Comparison of ENCODE assay signal across 21 mouse cellular contexts in the genomic region with DNA sequence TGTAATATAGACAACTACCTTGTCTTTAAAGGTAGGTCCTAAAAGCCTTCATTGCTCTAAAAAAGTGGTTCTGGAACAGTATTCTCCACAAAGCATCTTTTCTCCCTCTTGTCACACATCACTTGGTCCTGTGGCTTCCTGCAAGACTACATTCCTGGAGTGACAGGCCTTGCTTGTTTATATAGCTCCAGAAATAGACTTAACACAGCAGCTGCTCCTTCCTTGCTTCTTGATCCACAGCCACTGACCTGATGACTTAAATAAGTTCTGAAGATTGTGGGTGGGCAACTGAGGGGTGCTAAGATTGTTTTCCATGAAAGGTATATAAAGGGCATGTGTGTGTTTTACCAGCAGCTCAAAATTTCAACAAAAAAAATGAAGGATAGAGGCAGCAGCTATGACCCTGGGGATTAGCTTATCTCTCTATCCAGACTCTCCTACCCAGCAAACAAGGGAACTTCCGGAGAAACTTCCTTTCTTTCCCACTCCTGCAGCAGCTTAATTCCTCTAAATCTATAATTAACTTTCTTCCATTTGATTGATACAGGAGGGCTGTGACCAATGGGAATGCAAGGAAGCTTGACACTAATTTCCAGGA. TPM values are rescaled to one million over a fixed set of nuclear protein-coding genes. Genes with fewer than 3 reads are reported as not detected.
A peak's percentile ranks its signal among the peaks of the same experiment; 100 is the strongest.
DNase-seq lines count a peak whose midpoint lies in the region; ATAC-seq and TF ChIP-seq lines count a peak whose summit lies in the region.
"Had no signal": no experiment of that assay in that cellular context is flagged by ENCODE, and none has a peak within 500 bp of the region (broad histone marks: within the 10 kb centered on the region; RNA-seq: fewer than 3 reads in every experiment).

No protein-coding gene starts in this region.

- peak overlapping the region; percentile 42 for H3K27ac ChIP-seq in heart, embryonic 12.5 days (ENCODE audit: poor library complexity, severe bottlenecking)
- H3K27ac ChIP-seq in kidney, postnatal 0 days, result peak overlapping the region; percentile 19; the same call in 1 of the 2 replicates
- H3K27ac ChIP-seq: forebrain, embryonic 10.5 days; hindbrain, embryonic 10.5 days; limb, embryonic 13.5 days had no signal

- no peak overlapping the region for H3K4me3 ChIP-seq in heart, embryonic 12.5 days
- H3K4me3 ChIP-seq in kidney, postnatal 0 days (replicated peaks; ENCODE audit: low read depth, low read length), result no peak overlapping the region
- H3K4me3 ChIP-seq in myocyte, result no peak overlapping the region
- H3K4me3 ChIP-seq: forebrain, embryonic 10.5 days; hindbrain, embryonic 10.5 days; layer of hippocampus, adult 2 months; limb, embryonic 13.5 days had no signal

- no peaks in the 10 kb centered on the region for H3K27me3 ChIP-seq in heart, embryonic 12.5 days (replicated peaks)
- H3K27me3 ChIP-seq in kidney, postnatal 0 days (ENCODE audit: insufficient read depth, low read length), result no peaks in the 10 kb centered on the region
- H3K27me3 ChIP-seq in myocyte (ENCODE audit: control insufficient read depth, insufficient read depth, insufficient read length), result no peaks in the 10 kb centered on the region
- H3K27me3 ChIP-seq: limb, embryonic 13.5 days had no signal

- H3K9me3 ChIP-seq in heart, embryonic 12.5 days (replicated peaks), result no peaks in the 10 kb centered on the region
- no peaks in the 10 kb centered on the region for H3K9me3 ChIP-seq in kidney, postnatal 0 days (replicated peaks; ENCODE audit: low read length)
- H3K9me3 ChIP-seq: forebrain, embryonic 10.5 days; hindbrain, embryonic 10.5 days; limb, embryonic 13.5 days had no signal

- H3K9ac ChIP-seq in heart, embryonic 12.5 days, result no peak overlapping the region
- no peak overlapping the region for H3K9ac ChIP-seq in kidney, postnatal 0 days (ENCODE audit: low read depth, low read length)
- H3K9ac ChIP-seq: forebrain, postnatal 0 days; limb, embryonic 13.5 days had no signal

- WGBS in heart, embryonic 12.5 days, result 13% methylated on average over 1 of the region's 1 CpGs
- 44% methylated on average over 1 of the region's 1 CpGs for WGBS in kidney, postnatal 0 days

- no peak for TF ChIP-seq POLR2A in myocyte (IDR thresholded peaks at IDR 0.05; ENCODE audit: insufficient read length, low read depth)

- ATAC-seq in heart, embryonic 12.5 days (ENCODE audit: insufficient number of reproducible peaks, low FRiP score), result no peak
- no peak for ATAC-seq in kidney, postnatal 0 days (replicated peaks; ENCODE audit: low FRiP score, low read depth)
- ATAC-seq: activated CD4-positive, CD25-positive, alpha-beta regulatory T cell, adult 4 months; CD4-positive, CD25-positive, alpha-beta regulatory T cell, adult 4 months; forebrain, postnatal 0 days had no signal

- H3K79me2 ChIP-seq in myocyte (ENCODE audit: control insufficient read depth, insufficient read depth), result no peaks in the 10 kb centered on the region

- H3K4me1 ChIP-seq in heart, embryonic 12.5 days (replicated peaks), result peaks cover 47% of the 10 kb centered on the region
- H3K4me1 ChIP-seq in kidney, postnatal 0 days (replicated peaks; ENCODE audit: insufficient read depth, low read length), result no peaks in the 10 kb centered on the region
- H3K4me1 ChIP-seq: hindbrain, embryonic 10.5 days; limb, embryonic 13.5 days had no signal

- TF ChIP-seq CTCF in kidney, postnatal 0 days (IDR thresholded peaks at IDR 0.05; ENCODE audit: low read depth), result no peak

- no peak overlapping the region for H3ac ChIP-seq in myocyte (ENCODE audit: control insufficient read depth, insufficient read length)

- H3K4me2 ChIP-seq in heart, embryonic 12.5 days, result no peak overlapping the region
- H3K4me2 ChIP-seq in kidney, postnatal 0 days (ENCODE audit: low read length), result no peak overlapping the region
- peak overlapping the region; percentile 48 for H3K4me2 ChIP-seq in myocyte (ENCODE audit: low read depth)
- H3K4me2 ChIP-seq: limb, embryonic 13.5 days had no signal

- no peaks in the 10 kb centered on the region for H3K36me3 ChIP-seq in heart, embryonic 12.5 days
- no peaks in the 10 kb centered on the region for H3K36me3 ChIP-seq in kidney, postnatal 0 days (ENCODE audit: insufficient read depth, low read length)
- H3K36me3 ChIP-seq in myocyte (ENCODE audit: control insufficient read depth, insufficient read depth), result no peaks in the 10 kb centered on the region
- H3K36me3 ChIP-seq: forebrain, embryonic 10.5 days; hindbrain, embryonic 10.5 days; limb, embryonic 13.5 days had no signal

- no peak for DNase-seq in heart, adult 18-20 months
- DNase-seq in kidney, postnatal 0 days (ENCODE audit: low spot score), result peak; percentile 51
- no peak for DNase-seq in kidney, postnatal 10 days
- DNase-seq in lung, postnatal 10 days, result peak; percentile 44
- DNase-seq in lung, postnatal 25 days (ENCODE audit: low spot score), result no peak
- DNase-seq in layer of hippocampus, adult 11-12 months (ENCODE audit: low spot score), result no peak
- DNase-seq: adrenal gland, postnatal 10 days; cerebellum, adult 9-10 months; forebrain, postnatal 0 days; gastrocnemius, postnatal 36 days; kidney, adult 18-20 months; layer of hippocampus, postnatal 36 days; right cerebral cortex, postnatal 25 days had no signal

TF ChIP-seq in myocyte, 11 proteins besides CTCF, POLR2A, EP300 and RAD21:
- peak in 2 of 3 experiments; percentile 4 to 39 for TF ChIP-seq MYOD1 (IDR thresholded peaks at IDR 0.05; ENCODE audit: control insufficient read depth in 1 of 3, insufficient read length in 2 of 3, low read depth in 2 of 3)
- TF ChIP-seq MYOG (IDR thresholded peaks at IDR 0.05; ENCODE audit: control insufficient read depth in 1 of 3, insufficient read depth in 1 of 3, insufficient read length in 2 of 3, low read depth in 2 of 3), result peak in 1 of 3 experiments; percentile 76
- TF ChIP-seq USF1 (IDR thresholded peaks at IDR 0.05; ENCODE audit: low read depth), result no peak
- TF ChIP-seq TCF12 (IDR thresholded peaks at IDR 0.05; ENCODE audit: insufficient read depth, poor library complexity, severe bottlenecking), result peak; percentile 40

RNA-seq across cellular contexts. Expression of gene Cd34, which starts 12.8 kb away (rescaled TPM):
- polyA plus RNA-seq in heart, embryonic 12.5 days (2016; fragmentation: Nextera tagmentation; extraction: Ambion mirVana), result 86.2 and 91.5 TPM in 2 replicates
- 10 to 100 TPM; 76.1 to 78.5 TPM for total RNA-seq in heart, adult 18-20 months (2021)
- 84.6 and 91.2 TPM in 2 replicates for polyA plus RNA-seq in kidney, postnatal 0 days (2015; fragmentation: Nextera tagmentation; extraction: Ambion mirVana)
- polyA plus RNA-seq in myocyte (2012; fragmentation: generic; extraction: Trizol), result 19.0 TPM

Comparison
In these comparisons a context has a peak if more than half of its experiments do, and no peak if none do; other contexts are left out.
1. DNase-seq: peak in kidney, postnatal 0 days (single experiment) and lung, postnatal 10 days (single experiment); none in heart, adult 18-20 months (0 of 2), kidney, postnatal 10 days (single experiment), lung, postnatal 25 days (single experiment) and layer of hippocampus, adult 11-12 months (single experiment).